9 mouse cellular contexts compared by ENCODE assay signal in genomic region chr2:154373961-154374632, GRCm38 (mm10). TPM values are rescaled to one million over a fixed set of nuclear protein-coding genes. Genes with fewer than 3 reads are reported as not detected.
DNase-seq lines count a peak whose midpoint lies in the region; ATAC-seq lines count a peak whose summit lies in the region.
"Had no signal": no experiment of that assay in that cellular context is flagged by ENCODE, and none has a peak within 500 bp of the region (broad histone marks: within the 10 kb centered on the region; RNA-seq: fewer than 3 reads in every experiment).

No protein-coding gene starts in this region.

- no peak overlapping the region for H3K9ac ChIP-seq in heart, embryonic 14.5 days (ENCODE audit: low read length)
- H3K9ac ChIP-seq: hindbrain, embryonic 15.5 days had no signal

- DNase-seq in layer of hippocampus, adult 11-12 months (ENCODE audit: low spot score) = peak; percentile 73
- DNase-seq in layer of hippocampus, postnatal 36 days = no peak
- DNase-seq in MN1 (ENCODE audit: low spot score) = peak; percentile 77
- DNase-seq in cerebellum, adult 9-11 months = peak; percentile 35
- peak; percentile 77 for DNase-seq in limb, embryonic 10.5 days (ENCODE audit: low spot score)
- DNase-seq in thymus, postnatal 4 days = peak; percentile 85

- 53% methylated on average over 6 of the region's 6 CpGs for WGBS in heart, embryonic 14.5 days
- WGBS in limb, embryonic 10.5 days = 52% methylated on average over 6 of the region's 6 CpGs

- H3K27me3 ChIP-seq in heart, embryonic 14.5 days (ENCODE audit: control insufficient read depth, insufficient read depth, low read length) = no peaks in the 10 kb centered on the region
- H3K27me3 ChIP-seq in limb, embryonic 10.5 days (ENCODE audit: low read depth, poor library complexity, severe bottlenecking) = no peaks in the 10 kb centered on the region
- H3K27me3 ChIP-seq: hindbrain, embryonic 15.5 days had no signal

- H3K36me3 ChIP-seq in heart, embryonic 14.5 days (ENCODE audit: control insufficient read depth, insufficient read depth, low read length) = peaks cover 53% of the 10 kb centered on the region
- peaks cover 3% of the 10 kb centered on the region; the same call in 1 of the 2 replicates for H3K36me3 ChIP-seq in limb, embryonic 10.5 days
- H3K36me3 ChIP-seq: hindbrain, embryonic 15.5 days had no signal

- peak overlapping the region; percentile 74; a peak in 3 of 4 replicates for H3K27ac ChIP-seq in heart, embryonic 14.5 days (replicated peaks in 1 of 2; ENCODE audit: control insufficient read depth in 1 of 2, insufficient read depth in 1 of 2, low read depth in 2 of 2, low read length in 2 of 2)
- H3K27ac ChIP-seq in limb, embryonic 10.5 days = no peak overlapping the region
- H3K27ac ChIP-seq: hindbrain, embryonic 15.5 days had no signal

- H3K9me3 ChIP-seq in heart, embryonic 14.5 days (ENCODE audit: control insufficient read depth, low read length) = no peaks in the 10 kb centered on the region
- no peaks in the 10 kb centered on the region for H3K9me3 ChIP-seq in limb, embryonic 10.5 days (replicated peaks)
- H3K9me3 ChIP-seq: hindbrain, embryonic 15.5 days had no signal

- ATAC-seq in heart, embryonic 14.5 days (ENCODE audit: insufficient number of reproducible peaks, insufficient read depth, low FRiP score, low read depth) = no peak
- 0 out of 2 replicates have a peak, but pooled peaks have one; percentile 36 for ATAC-seq in neutrophil, adult 5-6 weeks (ENCODE audit: extremely low read depth, insufficient number of reproducible peaks, low FRiP score, poor library complexity, severe bottlenecking)

- H3K4me1 ChIP-seq in heart, embryonic 14.5 days (ENCODE audit: control insufficient read depth in 2 of 2, insufficient read depth in 2 of 2, low read length in 2 of 2) = peaks cover 7 to 18% of the 10 kb centered on the region in 2 experiments
- peaks cover 4% of the 10 kb centered on the region; the same call in 1 of the 2 replicates for H3K4me1 ChIP-seq in limb, embryonic 10.5 days

- H3K4me2 ChIP-seq in heart, embryonic 14.5 days (ENCODE audit: low read length) = no peak overlapping the region
- H3K4me2 ChIP-seq: hindbrain, embryonic 15.5 days had no signal

- no peak overlapping the region for H3K4me3 ChIP-seq in heart, embryonic 14.5 days (ENCODE audit: control insufficient read depth in 1 of 2, insufficient read depth in 1 of 2, low read depth in 1 of 2, low read length in 2 of 2)
- no peak overlapping the region for H3K4me3 ChIP-seq in limb, embryonic 10.5 days
- H3K4me3 ChIP-seq: hindbrain, embryonic 15.5 days had no signal

RNA-seq across cellular contexts. Expression of gene Cdk5rap1, which starts 1.3 kb away (rescaled TPM):
- 10 to 100 TPM; 12.7 to 16.7 TPM for total RNA-seq in layer of hippocampus, postnatal 36 days (2021)
- 10.1 and 14.4 TPM in 2 replicates for polyA plus RNA-seq in heart, embryonic 14.5 days (2014; fragmentation: Nextera tagmentation; extraction: Ambion mirVana)
- polyA plus RNA-seq in limb, embryonic 10.5 days (2016; fragmentation: Nextera tagmentation; extraction: Ambion mirVana) = 15.6 and 20.6 TPM in 2 replicates
- 9.8 and 10.1 TPM in 2 replicates for total RNA-seq in neutrophil, adult 5-6 weeks (2017)

RNA-seq across cellular contexts. Expression of gene Snta1, which starts 33.8 kb away (rescaled TPM):
- 10 to 100 TPM; 42.3 to 48.0 TPM for total RNA-seq in layer of hippocampus, postnatal 36 days (2021)
- polyA plus RNA-seq in heart, embryonic 14.5 days (2014; fragmentation: Nextera tagmentation; extraction: Ambion mirVana) = 23.7 and 26.9 TPM in 2 replicates
- polyA plus RNA-seq in limb, embryonic 10.5 days (2016; fragmentation: Nextera tagmentation; extraction: Ambion mirVana) = 2.8 and 3.2 TPM in 2 replicates
- 0.86 and 2.4 TPM in 2 replicates for total RNA-seq in neutrophil, adult 5-6 weeks (2017)

Comparison
In these comparisons a context has a peak if more than half of its experiments do, and no peak if none do; other contexts are left out.
1. DNase-seq: peak in layer of hippocampus, adult 11-12 months (single experiment), MN1 (single experiment), cerebellum, adult 9-11 months (single experiment), limb, embryonic 10.5 days (single experiment) and thymus, postnatal 4 days (single experiment); none in layer of hippocampus, postnatal 36 days (0 of 2).
2. RNA of gene Snta1, which starts 33.8 kb away (total RNA-seq): 42.3 to 48.0 TPM in layer of hippocampus, postnatal 36 days; 0.86 to 2.4 TPM in neutrophil, adult 5-6 weeks; every median in the first group is over 10 times any median in the second.